Mouse (Mus musculus) C2C12 (cell line): ENCODE measurements at regions not wholly inside any gene's neighbourhood (a gene's known extent, or its start where the extent isn't known, plus 50 kb on each side); places are given as distances from the start of the nearest gene placed in this dataset.

ENCODE experiments used
- H3K27me3 ChIP-seq: one replicate; pipeline ENCODE4 v1.6.1; 2011; ENCODE audit not compliant: control insufficient read depth, insufficient read depth, insufficient read length
- H3K36me3 ChIP-seq: one replicate; pipeline ENCODE4 v1.6.1; 2011; ENCODE audit not compliant: control insufficient read depth, insufficient read depth
- H3K4me3 ChIP-seq: one replicate; pipeline ENCODE4 v1.5.1; 2011; ENCODE audit warnings: mild to moderate bottlenecking, control low read depth; ENCODE audit not compliant: poor library complexity, insufficient read depth, severe bottlenecking
- H3K79me2 ChIP-seq: one replicate; pipeline ENCODE4 v1.6.1; 2011; ENCODE audit not compliant: control insufficient read depth, insufficient read depth
- H3K79me3 ChIP-seq: one replicate; pipeline ENCODE4 v1.6.1; 2011; ENCODE audit warnings: low read depth, control low read depth
- H3ac ChIP-seq: one replicate; pipeline ENCODE3; 2011; ENCODE audit warnings: low read depth; ENCODE audit not compliant: control insufficient read depth, insufficient read length
- CEBPB ChIP-seq: IDR thresholded peaks from one replicate; pipeline ENCODE4 v1.6.1; 2011; ENCODE audit warnings: low read depth, mild to moderate bottlenecking, control low read depth, moderate library complexity
- CTCF ChIP-seq: IDR thresholded peaks from one replicate; pipeline ENCODE4 v1.5.1; 2011; ENCODE audit not compliant: control insufficient read depth, insufficient read depth, insufficient read length
- FOSL1 ChIP-seq: IDR thresholded peaks from one replicate; pipeline ENCODE4 v1.8.0; 2011; ENCODE audit warnings: mild to moderate bottlenecking, low read length; ENCODE audit not compliant: poor library complexity, insufficient read depth, severe bottlenecking
- MAX ChIP-seq: IDR thresholded peaks from one replicate; pipeline ENCODE4 v1.6.1; 2011; ENCODE audit warnings: mild to moderate bottlenecking, control low read depth
- MYOD1 ChIP-seq: IDR thresholded peaks from one replicate; pipeline ENCODE4 v1.6.1; 2011; ENCODE audit warnings: low read depth; ENCODE audit not compliant: control insufficient read depth, insufficient read length
- MYOG ChIP-seq: IDR thresholded peaks from one replicate; pipeline ENCODE4 v1.6.1; 2011; ENCODE audit not compliant: control insufficient read depth, insufficient read length; ENCODE audit errors: extremely low read depth
- USF1 ChIP-seq: IDR thresholded peaks from one replicate; pipeline ENCODE4 v1.6.1; 2011; ENCODE audit warnings: low read depth, mild to moderate bottlenecking, control low read depth, moderate library complexity

GRCm38 (mm10) chr10:39316533-39316932 is 52.1 kb upstream of the Fyn start:
- TF ChIP-seq FOSL1, result no peak
- TF ChIP-seq USF1, result no peak
- TF ChIP-seq CEBPB, result no peak
- TF ChIP-seq CTCF, result no peak
- no peak for TF ChIP-seq MYOD1
- no peak for TF ChIP-seq MAX
- TF ChIP-seq MYOG, result no peak

GRCm38 (mm10) chr10:39315434-39316174 is 53.1 kb upstream of the Fyn start:
- Histone ChIP-seq H3ac (no peak overlapping the region), H3K79me3 (no peaks in the 10 kb centered on the region), H3K36me3 (no peaks in the 10 kb centered on the region), H3K27me3 (no peaks in the 10 kb centered on the region), H3K4me3 (no peak overlapping the region), H3K79me2 (no peaks in the 10 kb centered on the region)
- TF ChIP-seq MYOG (no peak), MAX (no peak), CEBPB (no peak), MYOD1 (no peak), USF1 (no peak), FOSL1 (no peak), CTCF (no peak)

More at GRCm38 (mm10) chr10:39316533-39316932, 52.1 kb upstream of the Fyn start:
- Histone ChIP-seq H3K79me3 (no peaks in the 10 kb centered on the region), H3K79me2 (no peaks in the 10 kb centered on the region), H3ac (no peak overlapping the region), H3K27me3 (no peaks in the 10 kb centered on the region), H3K36me3 (no peaks in the 10 kb centered on the region), H3K4me3 (no peak overlapping the region)

GRCm38 (mm10) chr10:39311501-39311900 is 57.2 kb upstream of the Fyn start:
- Histone ChIP-seq H3K27me3 (no peaks in the 10 kb centered on the region), H3K79me3 (no peaks in the 10 kb centered on the region), H3K4me3 (no peak overlapping the region), H3K36me3 (no peaks in the 10 kb centered on the region), H3ac (no peak overlapping the region), H3K79me2 (no peaks in the 10 kb centered on the region)
- no peak for TF ChIP-seq CEBPB
- no peak for TF ChIP-seq MYOD1
- TF ChIP-seq FOSL1, result no peak
- no peak for TF ChIP-seq MYOG
- no peak for TF ChIP-seq CTCF
- TF ChIP-seq USF1, result no peak
- TF ChIP-seq MAX, result no peak

- H3K4me3 ChIP-seq, result no peak overlapping the region
- H3K36me3 ChIP-seq, result no peaks in the 10 kb centered on the region
- no peak overlapping the region for H3ac ChIP-seq
- no peaks in the 10 kb centered on the region for H3K27me3 ChIP-seq
- TF ChIP-seq CTCF (no peak), FOSL1 (no peak), MYOG (no peak), CEBPB (no peak), MAX (no peak), USF1 (no peak)
- no peaks in the 10 kb centered on the region for H3K79me3 ChIP-seq
- no peaks in the 10 kb centered on the region for H3K79me2 ChIP-seq
These were observed 60.1 kb upstream of the Fyn start for GRCm38 (mm10) chr10:39308535-39308934.

GRCm38 (mm10) chr10:39292703-39293496 is 75.8 kb upstream of the Fyn start:
- TF ChIP-seq CEBPB (no peak), CTCF (no peak), USF1 (no peak), FOSL1 (no peak), MYOD1 (no peak), MYOG (no peak), MAX (no peak)
- H3K79me3 ChIP-seq, result no peaks in the 10 kb centered on the region
- H3K79me2 ChIP-seq, result no peaks in the 10 kb centered on the region
- no peak overlapping the region for H3ac ChIP-seq
- H3K4me3 ChIP-seq, result no peak overlapping the region
- H3K36me3 ChIP-seq, result no peaks in the 10 kb centered on the region
- H3K27me3 ChIP-seq, result no peaks in the 10 kb centered on the region
